Comparison of ENCODE assay signal across 10 mouse cellular contexts in the genomic region with DNA sequence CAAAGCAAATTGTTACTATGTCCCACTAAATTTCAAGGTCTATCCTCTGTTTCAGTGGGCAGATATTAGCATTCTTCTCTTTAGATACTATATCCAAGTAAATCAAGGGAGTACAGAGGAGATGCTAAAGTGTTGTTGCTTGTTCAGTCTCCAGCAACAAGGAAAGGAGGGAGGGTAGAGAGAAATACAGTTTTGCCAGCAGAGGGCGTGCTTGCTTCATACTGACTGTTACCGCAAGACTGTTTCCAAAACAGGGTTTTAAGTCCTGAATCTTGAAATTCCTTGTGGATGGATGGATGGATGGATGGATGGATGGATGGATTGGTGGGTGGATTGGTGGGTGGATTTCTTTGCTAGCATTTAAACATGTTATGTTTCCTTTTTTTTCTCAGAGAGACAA. TPM values are rescaled to one million over a fixed set of nuclear protein-coding genes. Genes with fewer than 3 reads are reported as not detected.
DNase-seq lines count a peak whose midpoint lies in the region; ATAC-seq lines count a peak whose summit lies in the region.
"Had no signal": no experiment of that assay in that cellular context is flagged by ENCODE, and none has a peak within 500 bp of the region (broad histone marks: within the 10 kb centered on the region; RNA-seq: fewer than 3 reads in every experiment).

No protein-coding gene starts in this region.

- H3K4me2 ChIP-seq in midbrain, embryonic 11.5 days, result no peak overlapping the region
- H3K4me2 ChIP-seq in midbrain, embryonic 13.5 days (replicated peaks), result no peak overlapping the region
- no peak overlapping the region for H3K4me2 ChIP-seq in limb, embryonic 11.5 days (ENCODE audit: low read depth, severe bottlenecking)
- H3K4me2 ChIP-seq: heart, embryonic 15.5 days; neural tube, embryonic 13.5 days had no signal

- ATAC-seq in cerebellum, adult (ENCODE audit: insufficient number of reproducible peaks, low FRiP score, low TSS enrichment), result peak; percentile 72; the same call in 1 of the 2 replicates
- ATAC-seq in midbrain, embryonic 11.5 days (ENCODE audit: low FRiP score), result no peak
- no peak for ATAC-seq in midbrain, embryonic 13.5 days
- no peak for ATAC-seq in limb, embryonic 11.5 days (ENCODE audit: insufficient number of reproducible peaks, low FRiP score, low TSS enrichment, low read depth)

- 9% methylated on average over 2 of the region's 2 CpGs for WGBS in midbrain, embryonic 11.5 days
- 4% methylated on average over 2 of the region's 2 CpGs for WGBS in midbrain, embryonic 13.5 days
- WGBS in limb, embryonic 11.5 days, result 16% methylated on average over 2 of the region's 2 CpGs

- no peaks in the 10 kb centered on the region for H3K36me3 ChIP-seq in midbrain, embryonic 11.5 days (ENCODE audit: control insufficient read depth, insufficient read depth, low read length)
- H3K36me3 ChIP-seq in midbrain, embryonic 13.5 days, result 0 out of 2 replicates have a peak, but pooled peaks cover 3% of the 10 kb centered on the region
- no peaks in the 10 kb centered on the region; the same call in 1 of the 2 replicates for H3K36me3 ChIP-seq in limb, embryonic 11.5 days (ENCODE audit: control insufficient read depth, insufficient read depth, low read length)

- H3K4me1 ChIP-seq in midbrain, embryonic 11.5 days (ENCODE audit: control insufficient read depth, insufficient read depth, low read length), result no peaks in the 10 kb centered on the region
- no peaks in the 10 kb centered on the region for H3K4me1 ChIP-seq in midbrain, embryonic 13.5 days (replicated peaks)
- H3K4me1 ChIP-seq in limb, embryonic 11.5 days (ENCODE audit: control insufficient read depth, insufficient read depth, low read length), result no peaks in the 10 kb centered on the region
- H3K4me1 ChIP-seq: neural tube, embryonic 13.5 days had no signal

- H3K9ac ChIP-seq in midbrain, embryonic 11.5 days (ENCODE audit: low read length), result no peak overlapping the region
- H3K9ac ChIP-seq in midbrain, embryonic 13.5 days (replicated peaks), result no peak overlapping the region
- no peak overlapping the region for H3K9ac ChIP-seq in limb, embryonic 11.5 days (ENCODE audit: low read length)
- H3K9ac ChIP-seq: heart, embryonic 15.5 days; neural tube, embryonic 13.5 days had no signal

- no peak overlapping the region for H3K4me3 ChIP-seq in midbrain, embryonic 11.5 days (ENCODE audit: low read depth, low read length)
- H3K4me3 ChIP-seq in midbrain, embryonic 13.5 days (replicated peaks), result no peak overlapping the region
- H3K4me3 ChIP-seq in limb, embryonic 11.5 days (ENCODE audit: low read depth, low read length), result no peak overlapping the region
- H3K4me3 ChIP-seq: heart, embryonic 15.5 days; neural tube, embryonic 13.5 days had no signal

- no peaks in the 10 kb centered on the region for H3K27me3 ChIP-seq in midbrain, embryonic 11.5 days (ENCODE audit: control insufficient read depth, insufficient read depth, low read length)
- H3K27me3 ChIP-seq in midbrain, embryonic 13.5 days, result no peaks in the 10 kb centered on the region
- H3K27me3 ChIP-seq in limb, embryonic 11.5 days (ENCODE audit: control insufficient read depth, insufficient read depth, low read length), result no peaks in the 10 kb centered on the region
- H3K27me3 ChIP-seq: heart, embryonic 15.5 days; neural tube, embryonic 13.5 days had no signal

- intact Hi-C loops in gastrocnemius, postnatal 14 days (cut with DNase I; ENCODE audit: low total_unique reads), result loop anchor here (5.0 to 10.0 kb wide), 2 partner anchors 122 to 359 kb away; no protein-coding TSS in a partner anchor

- no peak overlapping the region for H3K27ac ChIP-seq in midbrain, embryonic 11.5 days (ENCODE audit: low read depth, low read length)
- H3K27ac ChIP-seq in midbrain, embryonic 13.5 days, result no peak overlapping the region
- no peak overlapping the region for H3K27ac ChIP-seq in limb, embryonic 11.5 days (replicated peaks; ENCODE audit: low read depth, low read length)
- H3K27ac ChIP-seq: heart, embryonic 15.5 days; neural tube, embryonic 13.5 days had no signal

- no peak for DNase-seq in cerebellum, adult 11-12 months
- peak; percentile 92 for DNase-seq in midbrain, embryonic 11.5 days (ENCODE audit: low spot score, missing footprints)
- DNase-seq in c-Kit-positive CD71-positive TER-119-positive erythroid progenitor cells, embryonic 14.5 days (ENCODE audit: low spot score), result peak; percentile 48
- peak; percentile 59 for DNase-seq in gastrocnemius, postnatal 14 days
- peak; percentile 78 for DNase-seq in limb, embryonic 11.5 days (ENCODE audit: low spot score)
- DNase-seq in right cerebral cortex, postnatal 25 days, result peak; percentile 41

- H3K9me3 ChIP-seq in midbrain, embryonic 11.5 days (ENCODE audit: control insufficient read depth, low read length), result no peaks in the 10 kb centered on the region
- H3K9me3 ChIP-seq in midbrain, embryonic 13.5 days, result no peaks in the 10 kb centered on the region
- no peaks in the 10 kb centered on the region for H3K9me3 ChIP-seq in limb, embryonic 11.5 days (ENCODE audit: control insufficient read depth, low read length)
- H3K9me3 ChIP-seq: heart, embryonic 15.5 days; neural tube, embryonic 13.5 days had no signal

RNA-seq across cellular contexts. Expression of gene Slc25a4, which starts 25.7 kb away (rescaled TPM):
- 477 and 504 TPM in 2 replicates for polyA plus RNA-seq in midbrain, embryonic 11.5 days (2014; fragmentation: Nextera tagmentation; extraction: Ambion mirVana)
- 693 and 718 TPM in 2 replicates for polyA plus RNA-seq in midbrain, embryonic 13.5 days (2015; fragmentation: Nextera tagmentation; extraction: Ambion mirVana)
- total RNA-seq in gastrocnemius, postnatal 14 days (2021), result 1,000 to 10,000 TPM; 2,687 to 3,049 TPM
- 461 and 472 TPM in 2 replicates for polyA plus RNA-seq in limb, embryonic 11.5 days (2014; fragmentation: Nextera tagmentation; extraction: Ambion mirVana)

RNA-seq across cellular contexts. Expression of gene Snx25, which starts 33.4 kb away (rescaled TPM):
- 5.9 and 7.1 TPM in 2 replicates for polyA plus RNA-seq in midbrain, embryonic 11.5 days (2014; fragmentation: Nextera tagmentation; extraction: Ambion mirVana)
- 6.4 and 6.5 TPM in 2 replicates for polyA plus RNA-seq in midbrain, embryonic 13.5 days (2015; fragmentation: Nextera tagmentation; extraction: Ambion mirVana)
- 1 to 10 TPM; 6.0 to 6.1 TPM for total RNA-seq in gastrocnemius, postnatal 14 days (2021)
- 5.4 and 6.5 TPM in 2 replicates for polyA plus RNA-seq in limb, embryonic 11.5 days (2014; fragmentation: Nextera tagmentation; extraction: Ambion mirVana)

RNA-seq across cellular contexts. Expression of gene Cfap97, which starts 33.8 kb away (rescaled TPM):
- polyA plus RNA-seq in midbrain, embryonic 11.5 days (2014; fragmentation: Nextera tagmentation; extraction: Ambion mirVana), result 21.7 and 21.8 TPM in 2 replicates
- polyA plus RNA-seq in midbrain, embryonic 13.5 days (2015; fragmentation: Nextera tagmentation; extraction: Ambion mirVana), result 28.7 and 29.2 TPM in 2 replicates
- total RNA-seq in gastrocnemius, postnatal 14 days (2021), result 10 to 100 TPM; 11.2 to 12.0 TPM
- 24.5 and 25.8 TPM in 2 replicates for polyA plus RNA-seq in limb, embryonic 11.5 days (2014; fragmentation: Nextera tagmentation; extraction: Ambion mirVana)
